Mouse (Mus musculus): Measurements from ENCODE around the gene Pkp4. TPM values are rescaled to one million over a fixed set of nuclear protein-coding genes. Genes with fewer than 3 reads are reported as not detected.
A peak's percentile ranks its signal among the peaks of the same experiment; 100 is the strongest.

The Pkp4 gene
- polyA plus RNA-seq, 1 experiment = 203 TPM

DNA sequence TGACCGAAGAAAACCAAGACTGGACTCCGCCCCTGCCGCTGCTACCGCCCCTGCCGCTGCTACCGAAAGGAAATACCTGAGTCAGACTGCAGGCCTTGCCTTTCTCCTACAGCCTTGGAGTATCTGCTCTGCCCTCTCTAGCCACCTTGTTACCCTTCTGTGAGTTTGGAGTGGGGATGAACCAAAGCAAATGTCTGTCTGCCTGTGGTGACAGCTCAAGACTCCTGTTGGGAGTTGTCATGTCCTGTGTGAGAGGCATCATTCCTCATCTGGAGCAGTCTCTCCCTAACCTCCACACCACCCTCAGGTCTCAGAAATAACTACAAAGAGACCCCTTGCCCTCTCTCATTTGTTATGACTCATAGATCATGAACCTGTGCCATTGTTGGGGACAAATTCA, 122.3 kb downstream of the Pkp4 start:
- no peak for DNase-seq
- no peaks in the 10 kb centered on the region for H3K27me3 ChIP-seq (ENCODE audit: control insufficient read depth, insufficient read depth, low read length)
- 95% methylated on average over 6 of the region's 6 CpGs for WGBS
- peaks cover 3% of the 10 kb centered on the region; the same call in 1 of the 2 replicates for H3K4me1 ChIP-seq (ENCODE audit: control insufficient read depth, insufficient read depth, low read length)
- no peak overlapping the region for H3K4me3 ChIP-seq (replicated peaks; ENCODE audit: insufficient read depth, low read depth, low read length)
- no peak overlapping the region for H3K27ac ChIP-seq (ENCODE audit: insufficient read depth, low read length)
- TF ChIP-seq POLR2A (IDR thresholded peaks at IDR 0.05; ENCODE audit: borderline replicate concordance, insufficient read depth, low read length) = no peak
- TF ChIP-seq CTCF (IDR thresholded peaks at IDR 0.05; ENCODE audit: borderline replicate concordance, insufficient read depth, low read depth, low read length) = no peak

DNA sequence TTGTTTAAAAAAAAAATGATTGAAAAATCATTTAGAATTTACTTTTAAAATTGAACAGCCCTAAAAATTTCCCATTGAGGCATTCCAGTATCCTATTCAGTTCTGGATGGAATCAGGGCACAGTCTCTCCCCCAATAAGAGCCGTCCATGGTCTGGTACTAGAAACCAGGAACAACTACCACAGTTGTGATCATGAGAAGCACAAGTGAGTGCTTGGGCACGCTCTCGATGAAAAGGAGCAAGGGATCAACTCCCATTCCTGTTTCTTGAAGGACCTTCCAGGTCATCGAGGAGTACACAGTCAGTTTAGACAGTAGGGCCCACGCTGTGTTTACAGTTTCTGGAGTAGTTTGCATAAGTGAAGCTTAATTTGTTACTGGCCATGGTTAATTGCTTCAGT, 123.6 kb downstream of the Pkp4 start:
- H3K27me3 ChIP-seq (ENCODE audit: control insufficient read depth, insufficient read depth, low read length) = no peaks in the 10 kb centered on the region
- 90% methylated on average over 5 of the region's 5 CpGs for WGBS
- H3K4me3 ChIP-seq (replicated peaks; ENCODE audit: insufficient read depth, low read depth, low read length) = no peak overlapping the region
- no peak for DNase-seq
- TF ChIP-seq CTCF (IDR thresholded peaks at IDR 0.05; ENCODE audit: borderline replicate concordance, insufficient read depth, low read depth, low read length) = no peak
- no peak for TF ChIP-seq POLR2A (IDR thresholded peaks at IDR 0.05; ENCODE audit: borderline replicate concordance, insufficient read depth, low read length)
- peaks cover 3% of the 10 kb centered on the region; the same call in 1 of the 2 replicates for H3K4me1 ChIP-seq (ENCODE audit: control insufficient read depth, insufficient read depth, low read length)
- no peak overlapping the region for H3K27ac ChIP-seq (ENCODE audit: insufficient read depth, low read length)

DNA sequence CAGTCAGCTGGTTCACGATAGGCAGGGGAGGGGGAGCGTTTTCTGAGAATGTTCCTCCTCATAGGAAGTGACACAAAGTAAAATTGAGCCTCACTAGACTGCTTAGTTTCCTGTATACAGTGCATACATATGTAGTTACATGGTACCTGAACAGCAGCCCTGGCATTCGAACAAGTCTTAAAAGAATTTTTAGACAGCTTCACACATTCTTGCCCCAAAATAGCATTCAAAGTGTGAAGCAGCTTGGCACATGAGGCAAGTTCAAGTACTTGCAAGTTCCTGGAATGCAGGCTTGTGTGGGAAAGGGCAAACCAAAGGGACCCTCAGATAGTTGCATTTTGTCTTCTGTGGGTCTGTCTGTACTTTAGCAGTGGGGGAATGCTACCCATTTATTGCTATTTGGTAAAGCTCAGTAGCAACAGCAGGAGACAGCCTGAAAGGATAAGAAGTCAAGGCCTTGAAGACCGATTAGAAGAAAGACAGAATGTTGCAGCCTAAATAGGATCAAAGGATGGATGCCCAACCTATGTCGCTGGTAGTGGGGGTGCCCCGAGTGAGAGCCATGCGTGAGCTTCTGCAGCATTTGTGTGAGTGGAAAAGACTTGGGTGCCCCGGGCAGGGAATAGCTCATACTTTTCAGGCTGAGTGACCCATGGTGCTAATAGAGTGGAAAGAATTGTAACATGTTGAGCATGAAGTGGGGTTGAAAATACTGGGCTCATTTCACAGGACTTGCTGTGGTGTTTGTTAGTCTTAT, 124.3 kb downstream of the Pkp4 start:
- WGBS = 85% methylated on average over 8 of the region's 8 CpGs
- peaks cover 6% of the 10 kb centered on the region for H3K4me1 ChIP-seq (ENCODE audit: control insufficient read depth, insufficient read depth, low read length)
- H3K27me3 ChIP-seq (ENCODE audit: control insufficient read depth, insufficient read depth, low read length) = no peaks in the 10 kb centered on the region
- no peak overlapping the region for H3K27ac ChIP-seq (ENCODE audit: insufficient read depth, low read length)
- no peak overlapping the region for H3K4me3 ChIP-seq (replicated peaks; ENCODE audit: insufficient read depth, low read depth, low read length)
- no peak for TF ChIP-seq CTCF (IDR thresholded peaks at IDR 0.05; ENCODE audit: borderline replicate concordance, insufficient read depth, low read depth, low read length)
- TF ChIP-seq POLR2A (IDR thresholded peaks at IDR 0.05; ENCODE audit: borderline replicate concordance, insufficient read depth, low read length) = no peak
- no peak for DNase-seq

DNA sequence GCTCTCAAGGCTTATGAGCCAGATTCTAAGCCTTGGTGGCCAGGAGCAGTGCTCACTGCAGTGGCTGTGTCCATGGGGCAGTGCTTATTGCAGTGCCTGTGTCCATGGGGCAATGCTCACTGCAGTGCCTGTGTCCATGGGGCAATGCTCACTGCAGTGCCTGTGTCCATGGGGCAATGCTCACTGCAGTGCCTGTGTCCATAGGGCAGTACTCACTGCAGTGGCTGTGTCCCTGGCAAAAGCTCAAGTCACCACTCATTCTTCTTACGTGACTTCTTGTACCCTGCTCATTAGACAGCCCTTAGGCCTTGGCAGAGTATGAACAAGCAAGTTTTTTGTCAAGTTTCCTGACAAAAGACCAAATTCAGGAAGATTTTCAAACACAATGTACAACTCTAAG, 124.9 kb downstream of the Pkp4 start:
- Histone ChIP-seq H3K27me3 (ENCODE audit: control insufficient read depth, insufficient read depth, low read length) (no peaks in the 10 kb centered on the region), H3K4me1 (ENCODE audit: control insufficient read depth, insufficient read depth, low read length) (peaks cover 6% of the 10 kb centered on the region), H3K27ac (ENCODE audit: insufficient read depth, low read length) (no peak overlapping the region), H3K4me3 (replicated peaks; ENCODE audit: insufficient read depth, low read depth, low read length) (no peak overlapping the region)
- TF ChIP-seq POLR2A (IDR thresholded peaks at IDR 0.05; ENCODE audit: borderline replicate concordance, insufficient read depth, low read length) = no peak
- TF ChIP-seq CTCF (IDR thresholded peaks at IDR 0.05; ENCODE audit: borderline replicate concordance, insufficient read depth, low read depth, low read length) = no peak
- DNase-seq = no peak
- 32% methylated on average over 1 of the region's 1 CpGs for WGBS

DNA sequence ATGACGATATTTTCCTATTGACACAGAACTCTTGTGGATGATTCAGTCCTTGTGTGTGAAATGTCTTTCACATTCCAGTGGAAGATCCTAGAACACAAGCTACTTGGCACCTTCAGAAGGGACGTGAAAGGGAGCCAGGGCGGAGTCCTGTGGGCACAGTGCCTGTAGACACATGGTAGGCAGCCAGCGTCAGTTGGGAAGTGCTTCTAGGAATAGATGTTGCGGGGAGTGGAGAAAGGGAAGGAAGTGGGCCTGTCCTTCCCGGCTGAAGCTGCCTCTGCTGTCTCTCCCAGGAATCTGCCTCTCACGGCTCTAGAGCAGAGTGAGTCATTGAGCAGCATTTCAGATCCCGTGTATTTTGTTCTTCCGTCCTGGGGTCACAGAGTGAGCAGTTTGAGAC, 125.6 kb downstream of the Pkp4 start:
- WGBS = 5% methylated on average over 9 of the region's 9 CpGs
- no peak overlapping the region for H3K27ac ChIP-seq (ENCODE audit: insufficient read depth, low read length)

DNA sequence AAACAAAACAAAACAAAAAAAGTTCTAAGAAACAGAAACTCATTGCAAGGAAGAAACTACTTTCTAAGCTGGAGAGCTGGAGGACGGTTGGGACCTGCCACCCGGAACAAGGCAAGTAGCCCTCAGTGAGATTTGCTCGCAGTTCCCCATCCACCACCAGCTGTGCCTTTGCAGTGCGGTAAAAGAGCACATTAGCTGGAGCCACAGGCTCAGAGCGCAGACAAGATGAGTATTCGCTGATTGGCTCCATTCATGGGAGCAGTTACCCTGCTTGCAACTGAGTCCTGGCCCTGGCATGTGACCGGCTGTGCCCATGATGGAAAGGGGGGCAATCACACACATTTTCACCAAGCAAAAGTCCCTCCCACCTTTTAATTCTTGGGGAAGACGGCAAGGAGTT, 127.0 kb downstream of the Pkp4 start:
- H3K4me3 ChIP-seq (replicated peaks; ENCODE audit: insufficient read depth, low read depth, low read length) = no peak overlapping the region
- TF ChIP-seq CTCF (IDR thresholded peaks at IDR 0.05; ENCODE audit: borderline replicate concordance, insufficient read depth, low read depth, low read length) (no peak), POLR2A (IDR thresholded peaks at IDR 0.05; ENCODE audit: borderline replicate concordance, insufficient read depth, low read length) (no peak)
- no peak overlapping the region for H3K27ac ChIP-seq (ENCODE audit: insufficient read depth, low read length)
- WGBS = 79% methylated on average over 8 of the region's 8 CpGs
- H3K4me1 ChIP-seq (ENCODE audit: control insufficient read depth, insufficient read depth, low read length) = peaks cover 6% of the 10 kb centered on the region
- no peaks in the 10 kb centered on the region for H3K27me3 ChIP-seq (ENCODE audit: control insufficient read depth, insufficient read depth, low read length)
- no peak for DNase-seq

More for the DNA sequence above, 125.6 kb downstream of the Pkp4 start:
- no peaks in the 10 kb centered on the region for H3K27me3 ChIP-seq (ENCODE audit: control insufficient read depth, insufficient read depth, low read length)
- peak; percentile 85 to 88 for DNase-seq
- H3K4me3 ChIP-seq (replicated peaks; ENCODE audit: insufficient read depth, low read depth, low read length) = no peak overlapping the region
- no peak for TF ChIP-seq POLR2A (IDR thresholded peaks at IDR 0.05; ENCODE audit: borderline replicate concordance, insufficient read depth, low read length)
- no peak for TF ChIP-seq CTCF (IDR thresholded peaks at IDR 0.05; ENCODE audit: borderline replicate concordance, insufficient read depth, low read depth, low read length)
- peaks cover 6% of the 10 kb centered on the region for H3K4me1 ChIP-seq (ENCODE audit: control insufficient read depth, insufficient read depth, low read length)

DNA sequence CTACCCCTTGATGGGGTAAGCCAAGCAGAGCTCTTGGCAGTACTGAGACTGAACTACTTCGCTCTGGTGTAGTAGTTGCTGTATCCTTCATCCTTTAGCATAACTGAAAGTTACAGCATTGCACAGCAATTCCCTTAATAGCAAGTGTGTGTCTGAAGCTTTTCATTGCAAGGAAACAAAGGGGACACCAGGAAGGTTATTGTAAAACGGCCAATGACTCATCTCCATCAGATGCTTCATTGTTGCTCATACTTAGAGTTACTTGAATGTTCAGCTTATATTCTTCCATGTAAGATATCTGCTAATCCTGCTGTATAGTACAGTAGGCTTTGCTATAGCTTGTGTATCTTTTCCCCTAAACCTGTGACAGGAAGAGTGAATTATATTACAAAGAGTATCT, 128.8 kb downstream of the Pkp4 start:
- Histone ChIP-seq H3K4me1 (ENCODE audit: control insufficient read depth, insufficient read depth, low read length) (peaks cover 6% of the 10 kb centered on the region), H3K4me3 (replicated peaks; ENCODE audit: insufficient read depth, low read depth, low read length) (no peak overlapping the region), H3K27me3 (ENCODE audit: control insufficient read depth, insufficient read depth, low read length) (no peaks in the 10 kb centered on the region), H3K27ac (ENCODE audit: insufficient read depth, low read length) (no peak overlapping the region)
- TF ChIP-seq POLR2A (IDR thresholded peaks at IDR 0.05; ENCODE audit: borderline replicate concordance, insufficient read depth, low read length) (no peak), CTCF (IDR thresholded peaks at IDR 0.05; ENCODE audit: borderline replicate concordance, insufficient read depth, low read depth, low read length) (no peak)
- WGBS = 82% methylated on average over 2 of the region's 2 CpGs
- DNase-seq = no peak

DNA sequence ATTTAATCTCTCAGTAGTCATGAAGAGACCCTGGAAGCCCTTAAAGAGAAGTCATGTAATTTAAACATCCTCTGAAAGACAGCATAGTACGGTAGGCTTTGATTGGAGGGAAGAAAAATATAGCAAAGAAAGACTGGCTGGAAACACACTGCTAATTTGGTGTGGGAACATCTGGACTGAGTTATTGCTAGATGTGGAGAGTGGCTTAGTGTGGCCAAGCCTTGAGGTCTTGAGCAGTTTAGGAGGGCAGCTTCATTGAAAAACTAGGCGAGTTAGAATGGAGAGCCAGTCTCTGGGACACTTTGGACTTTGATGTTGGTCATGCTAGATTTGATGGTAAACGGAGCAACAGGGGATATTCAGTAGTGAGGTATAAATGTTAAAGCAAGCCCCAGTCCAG, 129.7 kb downstream of the Pkp4 start:
- TF ChIP-seq CTCF (IDR thresholded peaks at IDR 0.05; ENCODE audit: borderline replicate concordance, insufficient read depth, low read depth, low read length) = no peak
- TF ChIP-seq POLR2A (IDR thresholded peaks at IDR 0.05; ENCODE audit: borderline replicate concordance, insufficient read depth, low read length) = no peak
- DNase-seq = no peak
- 95% methylated on average over 3 of the region's 3 CpGs for WGBS
- Histone ChIP-seq H3K27me3 (ENCODE audit: control insufficient read depth, insufficient read depth, low read length) (no peaks in the 10 kb centered on the region), H3K4me1 (ENCODE audit: control insufficient read depth, insufficient read depth, low read length) (peaks cover 6% of the 10 kb centered on the region), H3K4me3 (replicated peaks; ENCODE audit: insufficient read depth, low read depth, low read length) (no peak overlapping the region), H3K27ac (ENCODE audit: insufficient read depth, low read length) (no peak overlapping the region)
